ENCODE assay signal across 20 mouse cellular contexts in the genomic region with DNA sequence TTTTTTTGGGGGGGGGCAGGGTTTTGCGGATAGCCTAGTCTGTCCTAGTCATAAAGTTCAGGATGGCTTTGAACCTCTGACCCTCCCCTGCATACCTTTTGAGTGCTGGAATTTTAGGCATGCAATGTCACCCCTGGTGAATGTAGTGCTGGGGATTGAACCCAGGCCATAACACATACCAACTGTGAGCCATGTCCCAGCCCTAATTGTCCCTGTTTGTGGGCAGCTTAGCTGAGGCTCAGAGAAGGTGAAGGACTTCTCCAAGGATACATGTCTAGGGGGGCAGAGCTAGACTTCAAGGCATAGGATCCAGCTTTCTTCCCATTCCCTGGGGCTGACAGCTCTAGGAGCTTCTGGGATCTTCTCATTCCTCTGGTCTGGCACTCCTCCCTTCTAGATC. TPM values are rescaled to one million over a fixed set of nuclear protein-coding genes. Genes with fewer than 3 reads are reported as not detected.
DNase-seq lines count a peak whose midpoint lies in the region; ATAC-seq and TF ChIP-seq lines count a peak whose summit lies in the region.
"Had no signal": no experiment of that assay in that cellular context is flagged by ENCODE, and none has a peak within 500 bp of the region (broad histone marks: within the 10 kb centered on the region; RNA-seq: fewer than 3 reads in every experiment).

No protein-coding gene starts in this region.

- H3K4me3 ChIP-seq in ES-E14 (ENCODE audit: insufficient read depth in 1 of 2, low read depth in 1 of 2, low read length in 2 of 2, poor library complexity in 1 of 2, severe bottlenecking in 1 of 2): no peak overlapping the region
- H3K4me3 ChIP-seq: embryonic facial prominence, embryonic 10.5 days; heart, embryonic 15.5 days; hindbrain, embryonic 15.5 days had no signal

- H3K27ac ChIP-seq in ES-E14 (ENCODE audit: insufficient read depth, low read depth, low read length, poor library complexity, severe bottlenecking): peak overlapping the region; percentile 53; the same call in 1 of the 2 replicates
- H3K27ac ChIP-seq: embryonic facial prominence, embryonic 10.5 days; heart, embryonic 15.5 days; hindbrain, embryonic 15.5 days had no signal

- peaks cover 8% of the 10 kb centered on the region; the same call in 1 of the 2 replicates for H3K36me3 ChIP-seq in ES-E14 (ENCODE audit: control insufficient read depth, insufficient read depth, low read length, poor library complexity, severe bottlenecking)
- H3K36me3 ChIP-seq: heart, embryonic 15.5 days had no signal

- DNase-seq in adrenal gland, adult (ENCODE audit: inconsistent age in 2 of 2, low spot score in 1 of 2): peak; percentile 40 to 71
- DNase-seq in adrenal gland, postnatal 36 days: no peak
- peak; percentile 46 for DNase-seq in kidney, adult 11 months
- DNase-seq in kidney, adult 9 months: no peak
- no peak for DNase-seq in ES-E14 (ENCODE audit: low read depth, low spot score)
- no peak for DNase-seq in right cerebral cortex, adult 18-20 months
- DNase-seq: adrenal gland, postnatal 14 days; B cell, adult 2 months; cerebellum, adult 18-20 months; cerebellum, adult 9-11 months; cerebellum, postnatal 36 days; gastrocnemius, postnatal 36 days; heart, adult 11 months had no signal

- no peak overlapping the region for H3K9ac ChIP-seq in ES-E14 (ENCODE audit: insufficient read depth, low read depth, low read length, poor library complexity, severe bottlenecking)
- H3K9ac ChIP-seq: heart, embryonic 15.5 days; hindbrain, embryonic 15.5 days had no signal

- H3K4me1 ChIP-seq in ES-E14 (ENCODE audit: control insufficient read depth in 2 of 2, insufficient read depth in 2 of 2, low read length in 2 of 2, poor library complexity in 1 of 2): peaks cover 24 to 49% of the 10 kb centered on the region in 2 experiments
- H3K4me1 ChIP-seq: hindbrain, embryonic 15.5 days had no signal

- in situ Hi-C loops in ES-E14 (cut with MboI; ENCODE audit: low sequenced_read_pairs in 2 of 2, unreplicated experiment in 2 of 2): no loop called here

- no peak for ATAC-seq in inflammation-experienced regulatory T-cells, adult 6 months
- ATAC-seq: CD4-positive, CD25-positive, alpha-beta regulatory T cell, adult 4 months; forebrain, embryonic 14.5 days; intestine, postnatal 0 days had no signal

- no peaks in the 10 kb centered on the region for H3K9me3 ChIP-seq in ES-E14 (ENCODE audit: control insufficient read depth, insufficient read depth, low read depth, low read length)
- H3K9me3 ChIP-seq: embryonic facial prominence, embryonic 10.5 days; heart, embryonic 15.5 days; hindbrain, embryonic 15.5 days had no signal

TF ChIP-seq in ES-E14, 5 proteins besides CTCF, POLR2A, EP300 and RAD21:
- TF ChIP-seq CHD2 (IDR thresholded peaks at IDR 0.05; ENCODE audit: low read depth, low read length): no peak

RNA-seq across cellular contexts. Expression of gene Epb41l1, which starts 22.6 kb away (rescaled TPM):
- 10 to 100 TPM; 49.7 to 67.5 TPM for total RNA-seq in adrenal gland, postnatal 36 days (2021)
- total RNA-seq in ES-E14 (2012; rRNA removed): 20.5 and 27.3 TPM in 2 replicates
- polyA plus RNA-seq in inflammation-experienced regulatory T-cells, adult 6 months (2017; shearing (Covaris generic)): under 1 TPM in 2 of 3 experiments, not detected in 1; 0.07 to 0.09 TPM

Comparison
In these comparisons a context has a peak if more than half of its experiments do, and no peak if none do; other contexts are left out.
1. DNase-seq: peak in adrenal gland, adult (2 of 2) and kidney, adult 11 months (single experiment); none in adrenal gland, postnatal 36 days (0 of 2), kidney, adult 9 months (single experiment), ES-E14 (single experiment) and right cerebral cortex, adult 18-20 months (single experiment).